Mouse (Mus musculus) gonadal fat pad, adult 2 months (tissue): ENCODE data around the gene Gm4707. TPM values are rescaled to one million over a fixed set of nuclear protein-coding genes. Genes with fewer than 3 reads are reported as not detected.
"Not testable (repeated sequence)": the region's sequence is repeated elsewhere in the genome, so short reads cannot be mapped to it uniquely, and the experiment has no call there.

ENCODE experiments used
- DNase-seq: peaks from one replicate; pipeline ENCODE4 v3.0.0-alpha.2; 2012; ENCODE audit warnings: low read depth
- polyA plus RNA-seq: library from polyadenylated mRNA; depleted of rRNA; stranded (reverse); fragments of >200 nt; gene quantifications from 2 replicates; pipeline ENCODE4 v1.2.3, GENCODE M21; 2012; rRNA removed

Gene Gm4707
- polyA plus RNA-seq = 1.0 and 1.1 TPM in 2 replicates

GRCm38 (mm10) chr17:71459818-71460217, at the start of gene Gm4707:
Gene Gm4707, minus strand, starts transcription at chr17:71459918.
- no peak for DNase-seq

- no peak for DNase-seq
Measured at GRCm38 (mm10) chr17:71506832-71507231, 47.1 kb upstream of the Gm4707 start.

- peak; percentile 27 for DNase-seq
Measured at GRCm38 (mm10) chr17:71495784-71496183, 36.1 kb upstream of the Gm4707 start.

- no peak for DNase-seq
Measured at GRCm38 (mm10) chr17:71491332-71491686, 31.6 kb upstream of the Gm4707 start.

GRCm38 (mm10) chr17:71490666-71491331, 31.1 kb upstream of the Gm4707 start:
- peak; percentile 79 for DNase-seq

- no peak for DNase-seq
Measured at GRCm38 (mm10) chr17:71489703-71490461, 30.2 kb upstream of the Gm4707 start.

GRCm38 (mm10) chr17:71486231-71486851, 26.6 kb upstream of the Gm4707 start:
- DNase-seq = no peak

GRCm38 (mm10) chr17:71485791-71486230, 26.1 kb upstream of the Gm4707 start:
- no peak for DNase-seq

GRCm38 (mm10) chr17:71484711-71485110, 25.0 kb upstream of the Gm4707 start:
- DNase-seq = no peak

GRCm38 (mm10) chr17:71483418-71484060, 23.8 kb upstream of the Gm4707 start:
- no peak for DNase-seq

GRCm38 (mm10) chr17:71479381-71479901, 19.7 kb upstream of the Gm4707 start:
- DNase-seq = no peak

GRCm38 (mm10) chr17:71477481-71477880, 17.8 kb upstream of the Gm4707 start:
- no peak for DNase-seq

- no peak for DNase-seq
Measured at GRCm38 (mm10) chr17:71476346-71477020, 16.8 kb upstream of the Gm4707 start.

- DNase-seq = no peak
Measured at GRCm38 (mm10) chr17:71475705-71476089, 16.0 kb upstream of the Gm4707 start.

- DNase-seq = no peak
Measured at GRCm38 (mm10) chr17:71474762-71475704, 15.3 kb upstream of the Gm4707 start, which contains the start of gene Smchd1. Gene Smchd1, minus strand, starts transcription at chr17:71475343.

GRCm38 (mm10) chr17:71474128-71474527, 14.4 kb upstream of the Gm4707 start:
- DNase-seq = no peak

GRCm38 (mm10) chr17:71471261-71471660, 11.5 kb upstream of the Gm4707 start:
- DNase-seq = no peak

GRCm38 (mm10) chr17:71460312-71460711, 594 bp upstream of the Gm4707 start:
- no peak for DNase-seq

GRCm38 (mm10) chr17:71457361-71457760, 2.4 kb downstream of the Gm4707 start:
- DNase-seq = not testable (repeated sequence)

GRCm38 (mm10) chr17:71445191-71445590, 14.5 kb downstream of the Gm4707 start:
- DNase-seq = no peak
